Mouse (Mus musculus) lung, adult 2 months (tissue): ENCODE data around the gene Nprl3.

Experiments
- CTCF ChIP-seq: fragments of 200-500 bp; IDR thresholded peaks from 2 replicates; pipeline ENCODE4 v1.5.1; 2011; ENCODE audit warnings: mild to moderate bottlenecking, low read length, control low read depth; ENCODE audit not compliant: insufficient read depth
- POLR2A ChIP-seq: fragments of 200-500 bp; IDR thresholded peaks from 2 replicates; pipeline ENCODE4 v1.6.1; 2011; ENCODE audit warnings: low read depth, mild to moderate bottlenecking, control low read depth, low read length, borderline replicate concordance; ENCODE audit errors: extremely low read depth

DNA sequence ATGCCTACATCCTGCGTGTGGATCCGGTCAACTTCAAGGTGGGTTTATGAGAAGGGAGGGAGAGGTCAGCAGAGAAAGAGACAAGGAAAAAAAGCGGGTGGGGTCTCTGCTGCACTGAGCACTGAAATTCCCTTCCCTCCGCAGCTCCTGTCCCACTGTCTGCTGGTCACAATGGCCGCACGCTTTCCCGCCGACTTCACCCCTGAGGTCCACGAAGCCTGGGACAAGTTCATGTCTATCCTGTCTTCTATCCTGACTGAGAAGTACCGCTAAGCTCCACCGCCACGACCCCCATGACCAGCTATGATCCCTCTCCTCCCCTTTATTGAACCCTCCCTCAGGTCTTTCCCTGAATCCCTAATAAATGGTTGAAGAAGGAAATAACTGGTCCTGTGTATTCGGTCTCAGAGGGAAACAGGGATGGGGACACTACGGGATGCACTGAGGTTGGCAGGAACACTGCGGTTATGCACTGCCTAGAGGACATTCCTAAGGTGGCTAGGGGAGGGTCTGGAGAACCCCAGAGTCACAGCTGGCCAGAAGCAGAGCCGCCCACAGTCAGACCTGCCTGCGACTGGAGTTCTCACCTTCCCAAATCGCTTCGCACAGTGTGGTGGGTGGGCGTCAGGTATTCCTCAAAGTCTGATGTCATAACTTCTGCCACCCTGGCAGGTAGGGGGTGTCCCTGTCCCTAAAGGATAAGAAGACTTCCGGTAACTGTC, 10.4 kb upstream of the Nprl3 start:
- TF ChIP-seq CTCF (no peak), POLR2A (no peak)
